Mouse (Mus musculus) monocyte, adult 5-6 weeks (primary cell): Measurements from ENCODE around the gene Nmt1. TPM values are rescaled to one million over a fixed set of nuclear protein-coding genes. Genes with fewer than 3 reads are reported as not detected.
A peak's percentile ranks its signal among the peaks of the same experiment; 100 is the strongest.

Experiments used
- ATAC-seq: fragments of 153-309, 156-312 bp; replicated peaks from 2 replicates; pipeline ENCODE4 v1.8.0; 2017; ENCODE audit warnings: mild to moderate bottlenecking; ENCODE audit not compliant: low TSS enrichment, insufficient number of reproducible peaks, severe bottlenecking, poor library complexity, low FRiP score
- total RNA-seq: library from RNA; stranded (forward); fragments of 200-1000, 200-491, 200-594 nt; gene quantifications from 3 replicates; pipeline ENCODE4 v1.2.3, GENCODE M21; 2017

Gene Nmt1
- total RNA-seq, 1 experiment from 2014 or later = 55.9 TPM

GRCm38 (mm10) chr11:103068884-103069283 lies 40.9 kb downstream of the Nmt1 start:
- no peak for ATAC-seq

DNA sequence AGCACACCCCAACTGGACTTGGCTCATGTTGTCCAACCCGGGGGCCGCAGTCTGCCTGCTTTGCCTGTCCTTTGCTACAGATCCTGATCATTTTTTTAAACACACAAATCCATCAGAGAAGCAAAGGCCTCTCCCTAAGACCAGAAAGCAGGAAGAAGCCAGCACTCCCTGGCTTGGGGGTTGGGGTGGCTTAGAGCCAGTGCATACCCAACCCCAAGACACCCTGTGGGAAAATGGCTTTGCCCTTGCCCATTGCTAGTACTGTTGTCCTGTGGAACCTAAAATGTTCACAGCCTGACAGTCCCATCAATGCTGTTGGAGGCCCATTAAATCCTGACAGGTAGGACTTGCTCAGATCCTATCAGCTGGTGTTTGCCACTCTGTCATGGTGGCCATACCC lies 41.7 kb downstream of the Nmt1 start:
- no peak for ATAC-seq

GRCm38 (mm10) chr11:103070322-103070880 lies 42.4 kb downstream of the Nmt1 start:
- no peak for ATAC-seq

- no peak for ATAC-seq
These were observed 45.7 kb downstream of the Nmt1 start for GRCm38 (mm10) chr11:103073671-103074070.

DNA sequence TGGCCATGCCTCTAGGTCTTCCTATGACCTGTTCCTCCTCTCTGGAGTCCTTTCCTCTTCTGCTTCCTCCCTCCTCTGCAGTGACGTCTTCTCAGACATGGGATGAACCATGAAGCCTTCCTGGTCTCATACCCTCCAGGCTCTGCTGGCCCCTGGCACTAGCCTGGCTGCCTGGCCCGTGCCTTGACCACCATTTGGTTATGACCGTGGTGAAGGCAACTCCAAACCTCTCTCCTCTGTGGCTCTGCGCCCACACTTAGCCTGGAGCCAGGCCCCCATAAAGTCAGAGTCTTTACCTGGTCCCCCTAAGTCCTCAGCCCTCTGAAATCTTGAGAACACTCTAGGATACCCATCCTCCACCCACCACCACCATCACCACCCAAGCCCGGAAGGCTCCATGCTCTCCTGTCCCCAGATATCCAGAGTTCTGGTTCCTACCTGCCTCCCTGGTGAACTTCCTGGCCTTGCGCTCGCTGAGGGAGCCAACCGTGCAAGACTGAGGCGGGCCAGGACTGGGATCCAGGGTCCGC lies 46.2 kb downstream of the Nmt1 start:
- no peak for ATAC-seq

- no peak for ATAC-seq
These were observed 46.9 kb downstream of the Nmt1 start for GRCm38 (mm10) chr11:103074796-103075323.

DNA sequence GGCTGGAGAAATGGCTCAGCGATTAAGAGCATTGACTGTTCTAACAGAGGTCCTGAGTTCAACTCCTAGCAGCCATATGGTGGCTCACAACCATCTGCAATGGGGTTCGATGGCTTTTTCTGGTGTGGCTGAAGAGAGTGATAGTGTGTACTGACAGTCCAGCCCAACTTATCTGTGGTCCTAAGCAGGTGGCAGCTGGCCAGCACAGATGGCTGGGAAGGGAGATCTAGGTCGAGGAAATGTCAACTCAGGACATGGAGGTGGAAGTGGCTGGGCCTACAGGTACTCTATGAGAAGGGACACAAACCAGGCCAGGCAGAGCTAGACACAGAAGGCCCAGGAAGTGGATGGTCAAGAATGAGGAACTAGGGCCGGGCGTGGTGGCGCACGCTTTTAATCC lies 48.0 kb downstream of the Nmt1 start:
- no peak for ATAC-seq

DNA sequence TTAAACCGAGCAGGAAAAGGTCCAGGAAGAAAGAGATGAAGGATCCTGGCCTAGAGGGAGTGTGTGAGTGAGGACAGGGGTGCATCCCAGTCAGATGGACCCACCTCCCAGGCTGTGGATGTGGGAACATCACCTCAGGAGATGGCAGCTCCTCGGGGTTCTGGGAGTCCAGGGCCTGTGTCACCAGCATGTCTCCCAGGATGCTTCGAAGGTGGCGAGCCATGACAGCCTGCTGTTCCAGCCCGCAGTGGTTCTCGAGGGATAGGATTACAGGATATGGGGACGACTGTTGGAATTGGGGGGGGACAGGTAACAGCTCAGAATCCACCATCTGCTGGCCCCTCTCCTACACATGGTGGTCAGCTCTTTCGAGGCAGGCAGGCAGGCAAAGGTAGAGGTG lies 48.6 kb downstream of the Nmt1 start:
- no peak for ATAC-seq

- ATAC-seq = no peak
These were observed 50.1 kb downstream of the Nmt1 start for GRCm38 (mm10) chr11:103078131-103078530.

- no peak for ATAC-seq
These were observed 52.5 kb downstream of the Nmt1 start for GRCm38 (mm10) chr11:103080323-103081091.

DNA sequence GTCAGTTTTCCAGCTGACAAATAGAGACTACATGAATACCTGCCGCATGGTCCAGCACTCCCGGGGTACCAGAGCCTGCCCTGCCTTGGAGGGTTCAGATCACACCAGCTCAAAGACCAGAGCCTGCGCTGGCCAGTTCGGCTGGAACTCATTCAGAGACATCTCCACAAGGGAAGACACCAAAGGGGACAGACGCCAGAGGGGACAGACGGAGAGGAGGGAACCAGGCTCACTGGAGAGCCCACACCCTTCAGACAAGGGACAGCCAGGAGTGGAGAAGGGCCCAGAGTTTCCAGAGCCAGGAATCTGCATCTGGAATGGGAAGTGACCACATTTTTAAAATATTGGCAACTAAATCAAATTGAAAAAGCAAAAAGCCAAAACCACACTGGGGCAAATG lies 53.6 kb downstream of the Nmt1 start:
- no peak for ATAC-seq

DNA sequence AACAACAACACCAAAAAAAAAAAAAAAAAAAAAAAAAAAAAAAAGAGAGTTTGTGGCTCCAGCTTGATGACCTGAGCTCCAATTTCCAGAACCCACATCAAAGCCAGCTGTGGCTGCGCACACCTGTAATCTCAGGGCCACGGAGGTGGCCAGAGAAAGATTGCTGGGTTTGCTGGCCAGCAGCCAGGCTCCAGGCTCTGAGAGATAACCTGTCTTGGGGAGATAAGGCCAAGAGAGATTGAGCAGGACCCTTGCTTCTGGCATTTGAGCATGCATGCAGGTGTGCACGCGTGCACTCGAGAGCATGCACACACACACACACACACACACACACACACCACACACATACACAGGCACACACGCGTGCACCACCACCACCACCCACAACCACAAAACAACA lies 65.3 kb downstream of the Nmt1 start:
- no peak for ATAC-seq

DNA sequence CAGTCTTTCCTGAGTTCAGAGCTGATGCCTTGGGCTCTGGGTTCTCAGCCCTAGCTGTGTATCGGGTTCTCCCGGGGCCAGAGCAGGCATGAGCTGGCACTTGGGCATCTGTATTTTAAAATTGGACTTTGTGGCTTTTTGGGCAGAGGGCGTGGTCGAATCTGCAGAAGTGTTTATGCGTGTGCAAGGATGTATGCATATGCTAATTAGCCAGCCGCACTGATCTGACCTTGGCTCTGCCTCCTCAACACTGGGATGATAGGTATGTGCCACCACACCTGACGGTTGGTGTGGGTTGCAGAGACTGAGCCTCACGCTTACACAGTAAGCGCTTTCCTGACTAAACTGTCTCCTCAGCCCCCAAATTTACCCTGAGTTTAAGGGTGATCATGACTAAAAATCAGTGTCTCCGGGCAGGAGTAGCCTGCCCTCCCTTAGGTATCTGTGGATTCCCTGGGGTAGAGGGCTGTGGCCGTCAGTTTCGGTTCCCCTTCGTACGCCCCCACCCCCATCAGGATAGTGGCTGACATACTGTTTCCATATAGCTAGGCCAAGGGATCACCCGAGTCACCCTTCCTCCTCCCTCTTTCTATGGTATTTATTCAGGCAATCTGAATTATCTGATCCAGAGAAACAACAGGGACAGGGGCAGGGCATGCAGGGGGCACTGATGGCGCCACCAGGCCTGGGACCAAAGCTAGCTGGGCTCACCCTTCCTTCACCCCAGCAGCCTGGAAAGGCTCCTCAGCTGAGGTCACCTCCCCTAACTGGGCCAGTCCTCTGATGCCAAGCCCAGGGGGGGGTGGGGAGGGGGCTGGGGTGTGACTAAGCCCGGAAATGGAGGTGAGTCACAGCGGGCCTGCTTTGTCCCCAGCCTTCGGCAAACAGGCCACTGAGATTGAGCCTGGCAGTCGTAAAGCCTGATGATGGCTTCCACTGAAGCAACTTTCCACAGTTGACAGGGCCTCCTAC lies 66.2 kb downstream of the Nmt1 start:
- peak; percentile 44; the same call in 1 of the 2 replicates for ATAC-seq

DNA sequence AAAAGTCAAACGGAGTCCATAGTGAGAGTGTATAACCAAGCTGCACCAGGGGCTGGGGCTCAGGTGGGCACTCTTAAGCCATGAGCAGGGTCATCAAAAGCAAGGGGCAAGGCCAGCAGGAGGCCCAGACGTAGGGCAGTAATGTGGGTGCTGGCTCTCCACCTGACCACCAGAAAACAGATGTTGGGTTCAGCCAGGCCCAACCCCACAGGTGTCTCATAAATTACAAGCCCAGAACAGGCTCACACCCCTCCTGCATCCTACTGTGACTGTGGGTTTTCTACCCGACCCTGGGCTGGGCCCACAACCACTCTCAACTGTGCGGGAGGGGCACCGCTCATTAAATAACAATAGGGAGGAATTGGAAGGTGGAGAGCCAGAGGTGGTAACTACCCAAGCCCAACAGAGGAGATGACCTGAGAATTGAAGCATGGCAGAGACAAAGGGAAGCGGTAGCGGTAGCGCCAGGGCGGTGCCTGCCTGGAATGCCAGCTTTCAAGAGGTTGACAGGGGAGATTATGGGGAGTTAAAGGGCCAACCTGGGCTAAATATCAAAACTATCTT lies 67.2 kb downstream of the Nmt1 start:
- ATAC-seq = no peak

DNA sequence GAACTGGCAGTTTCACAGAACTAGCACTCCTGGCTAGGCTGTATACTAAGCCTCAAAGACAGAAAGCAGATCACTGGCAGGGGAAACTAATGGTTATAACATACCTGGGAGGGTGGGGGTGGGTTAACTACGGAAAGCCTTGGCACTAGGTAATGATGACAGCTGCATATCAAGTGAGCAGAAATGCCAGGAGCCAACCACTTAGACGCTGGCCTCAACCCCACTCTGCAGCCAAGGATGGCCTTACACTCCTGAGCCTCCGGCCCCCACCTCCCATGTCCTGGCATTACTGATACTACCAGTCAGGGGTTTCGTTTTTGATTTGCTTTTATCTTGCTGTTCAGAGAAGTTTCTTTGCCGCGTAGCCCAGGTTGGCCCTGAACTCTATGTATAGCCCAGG lies 67.8 kb downstream of the Nmt1 start:
- no peak for ATAC-seq

DNA sequence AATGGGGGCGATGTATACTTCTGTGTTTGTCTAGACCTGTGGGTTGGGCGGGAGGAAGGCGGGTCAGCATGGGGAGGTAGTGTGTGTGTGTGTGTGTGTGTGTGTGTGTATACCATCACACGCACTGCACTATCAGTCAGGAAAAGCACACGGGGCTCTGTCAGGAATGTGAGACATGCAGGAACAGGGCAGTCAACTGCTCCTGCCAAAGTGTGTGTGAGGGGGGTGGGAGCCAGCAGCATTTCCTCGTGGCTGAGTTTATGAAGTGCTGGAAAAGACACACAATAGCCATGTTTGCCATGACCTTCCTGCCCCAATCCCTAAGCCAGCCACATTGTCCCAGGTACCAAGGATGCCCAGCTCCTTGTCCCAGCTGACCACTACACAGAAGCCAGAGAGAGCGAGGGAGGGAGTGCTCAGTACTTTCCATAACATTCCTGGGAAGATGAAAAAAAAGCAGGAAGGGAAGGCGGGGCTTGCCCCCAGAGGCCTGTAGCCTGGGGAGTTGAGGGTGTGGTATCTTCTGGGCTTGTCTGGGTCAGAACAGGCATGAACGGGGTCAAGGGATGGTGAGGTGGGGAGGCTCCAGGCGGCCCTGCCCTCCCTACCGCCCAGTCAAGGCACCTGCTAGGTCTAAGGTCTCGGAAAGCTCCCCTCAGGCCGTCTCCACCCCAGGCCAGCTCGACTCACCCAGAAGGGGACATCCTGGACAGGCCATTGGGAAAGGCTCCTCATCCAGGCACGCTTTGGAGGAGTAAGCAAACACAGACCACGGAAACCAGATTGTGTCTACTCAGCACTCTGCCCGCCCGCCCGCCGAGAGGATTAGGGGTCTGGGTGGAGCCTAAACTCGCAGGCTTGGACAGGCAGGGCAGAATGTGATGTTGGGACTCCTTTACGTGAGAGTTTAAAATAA lies 69.2 kb downstream of the Nmt1 start:
- ATAC-seq = no peak

DNA sequence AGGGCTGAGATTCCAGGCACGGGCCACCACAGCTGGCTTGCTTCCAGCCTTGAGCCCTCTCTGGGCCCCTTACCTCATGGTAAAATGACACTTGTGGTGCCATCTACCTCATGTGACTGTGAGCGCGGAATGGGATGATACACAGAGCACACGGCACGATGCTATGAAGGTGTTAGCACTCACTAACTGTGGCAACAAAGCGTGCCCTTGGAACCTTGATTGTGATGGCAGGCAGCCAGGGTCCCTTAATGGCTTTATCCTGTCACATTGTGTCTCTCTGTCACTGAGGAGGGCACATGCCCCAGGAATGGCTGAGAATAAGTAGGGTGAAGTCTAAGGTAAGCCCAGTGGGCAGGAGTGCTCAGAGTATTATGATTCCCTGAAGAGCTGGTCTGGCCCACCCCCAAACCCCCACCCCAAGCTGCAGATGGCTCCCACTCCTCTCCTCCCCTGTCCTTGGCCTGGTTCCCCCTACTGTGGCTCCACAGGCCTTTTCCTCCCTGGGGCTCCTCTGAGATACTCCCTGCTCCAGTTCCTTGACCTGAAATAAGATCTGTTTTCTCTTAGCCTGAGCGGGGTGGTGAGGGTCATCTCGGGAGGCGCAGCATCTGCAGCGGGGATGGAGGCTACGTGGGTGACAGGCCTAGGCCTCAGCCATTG lies 70.7 kb downstream of the Nmt1 start:
- no peak for ATAC-seq
